Mouse (Mus musculus) heart, postnatal 36 days (tissue): ENCODE measurements around the gene L3mbtl2. TPM values are rescaled to one million over a fixed set of nuclear protein-coding genes. Genes with fewer than 3 reads are reported as not detected.
A peak's percentile ranks its signal among the peaks of the same experiment; 100 is the strongest.
"Not testable (repeated sequence)": the region's sequence is repeated elsewhere in the genome, so short reads cannot be mapped to it uniquely, and the experiment has no call there.

ENCODE experiments used
- DNase-seq, 2 experiments: peaks; one replicate each; pipeline ENCODE4 v3.0.0; 2021 to 2022
- intact Hi-C: fragments of 180-260 bp; cut with DNase I; formaldehyde crosslinking; loops from one replicate; pipeline ENCODE4 v1.15.1; 2025
- total RNA-seq, 2 experiments: library from RNA; stranded (reverse); gene quantifications; 2 replicates each; pipeline ENCODE4 v1.2.3; 2021

L3mbtl2 gene
- 10 to 100 TPM in 1 of 2 experiments, 1 to 10 TPM in 1; 9.4 to 11.0 TPM for total RNA-seq

DNA sequence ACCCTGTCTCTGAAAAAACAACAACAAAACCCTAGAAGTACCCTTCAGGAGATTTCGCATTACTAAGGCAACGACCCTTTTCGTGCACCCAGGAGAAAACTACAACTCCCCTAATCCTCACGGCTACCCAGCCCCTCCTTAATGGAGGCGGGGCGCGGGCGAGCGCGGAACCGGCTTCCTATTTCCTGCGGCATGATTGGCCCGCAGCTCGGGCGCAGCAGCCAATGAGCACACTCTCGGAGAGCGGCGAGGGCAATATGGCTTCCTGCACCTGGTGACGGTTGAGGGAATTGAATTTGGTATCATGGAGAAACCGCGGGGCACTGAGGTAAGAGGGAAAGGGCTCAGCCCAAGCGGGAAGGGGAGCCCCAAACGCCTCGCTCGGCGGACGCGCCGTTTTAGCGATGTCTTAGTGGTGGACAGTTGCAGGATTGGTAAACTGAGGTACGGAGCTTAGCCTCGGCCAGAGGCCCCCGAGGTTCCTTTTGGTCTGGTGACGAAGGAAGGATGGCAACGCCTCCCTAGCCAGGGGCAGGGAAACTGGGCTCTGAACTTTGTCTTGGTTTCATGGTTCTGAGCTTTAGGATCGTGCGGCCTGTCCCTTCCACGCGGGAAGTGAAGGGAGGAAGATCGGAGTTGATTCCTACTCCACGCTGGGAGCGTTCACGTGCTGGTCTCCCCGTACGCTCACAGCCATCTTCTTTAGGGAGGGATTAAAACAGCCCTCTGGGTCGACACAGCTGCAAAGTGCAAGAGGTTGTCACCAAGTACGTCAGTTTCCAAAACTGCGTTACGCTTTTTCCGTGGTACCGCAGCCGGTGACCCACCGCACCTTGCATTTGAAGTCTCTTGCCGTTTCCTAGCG, at the start of gene L3mbtl2:
TSS of gene L3mbtl2 (plus strand) at position 193 of the 865 bp plus-strand sequence.
- DNase-seq: peak; percentile 88
- intact Hi-C loops: no loop called here

- intact Hi-C loops: no loop called here
- peak; percentile 23 to 28 for DNase-seq
These were observed 13.9 kb upstream of the L3mbtl2 start for GRCm38 (mm10) chr15:81649516-81650455.

DNA sequence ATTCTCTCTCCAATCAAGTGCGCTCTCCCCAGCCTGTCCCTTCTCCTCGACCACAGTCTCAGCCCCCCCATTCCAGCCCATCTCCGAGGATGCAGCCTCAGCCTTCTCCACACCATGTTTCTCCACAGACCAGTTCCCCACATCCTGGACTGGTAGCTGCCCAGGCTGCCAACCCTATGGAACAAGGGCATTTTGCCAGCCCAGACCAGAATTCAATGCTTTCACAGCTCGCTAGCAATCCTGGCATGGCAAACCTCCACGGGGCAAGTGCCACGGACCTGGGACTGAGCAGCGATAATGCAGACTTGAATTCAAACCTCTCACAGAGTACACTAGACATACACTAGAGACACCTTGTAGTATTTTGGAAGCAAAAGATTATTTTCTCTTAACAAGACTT, 13.1 kb upstream of the L3mbtl2 start:
- no peak for DNase-seq
- intact Hi-C loops: no loop called here

- no peak for DNase-seq
- intact Hi-C loops: no loop called here
These were observed 2.0 kb upstream of the L3mbtl2 start for GRCm38 (mm10) chr15:81661701-81662100.

DNA sequence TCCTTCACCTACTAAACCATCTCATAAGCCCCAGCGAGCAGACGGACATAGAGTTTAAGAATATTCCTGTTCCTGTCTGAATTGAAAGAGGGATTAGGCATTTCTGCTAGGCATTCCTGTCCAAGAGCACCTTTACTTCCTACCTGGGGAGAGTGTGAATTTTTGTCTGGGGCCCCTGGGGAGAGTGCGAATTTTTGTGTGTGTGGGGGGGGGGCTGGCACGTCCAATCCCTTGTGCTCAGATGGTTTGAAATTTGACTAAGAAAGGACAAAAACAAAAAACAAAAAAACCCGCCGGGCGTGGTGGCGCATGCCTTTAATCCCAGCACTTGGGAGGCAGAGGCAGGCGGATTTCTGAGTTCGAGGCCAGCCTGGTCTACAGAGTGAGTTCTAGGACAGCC, 408 bp upstream of the L3mbtl2 start:
- no peak for DNase-seq
- intact Hi-C loops: no loop called here

GRCm38 (mm10) chr15:81666957-81667356, 3.3 kb downstream of the L3mbtl2 start:
- DNase-seq: no peak
- intact Hi-C loops: no loop called here

- intact Hi-C loops: no loop called here
- DNase-seq: peak in 1 of 2 experiments; percentile 32
These were observed 6.5 kb downstream of the L3mbtl2 start for GRCm38 (mm10) chr15:81670231-81670640.

DNA sequence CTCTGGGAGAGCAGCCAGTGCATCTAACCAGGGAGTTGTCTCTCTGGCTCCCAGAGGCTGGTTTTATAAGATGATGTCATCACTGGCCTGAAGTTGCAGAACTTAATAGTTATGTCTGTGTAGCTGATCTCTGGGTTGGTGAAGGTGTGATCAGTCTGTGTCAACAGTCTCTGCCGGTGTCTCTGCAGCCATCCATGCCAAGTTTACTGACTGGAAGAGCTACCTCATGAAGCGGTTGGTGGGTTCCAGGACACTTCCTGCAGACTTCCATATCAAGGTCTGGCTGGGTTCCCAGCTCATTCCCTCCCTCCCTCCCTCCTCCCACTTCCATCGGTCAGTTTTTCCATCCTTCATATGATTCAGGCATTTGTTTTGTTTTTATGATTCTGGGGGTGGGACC, 12.9 kb downstream of the L3mbtl2 start:
- no peak for DNase-seq

DNA sequence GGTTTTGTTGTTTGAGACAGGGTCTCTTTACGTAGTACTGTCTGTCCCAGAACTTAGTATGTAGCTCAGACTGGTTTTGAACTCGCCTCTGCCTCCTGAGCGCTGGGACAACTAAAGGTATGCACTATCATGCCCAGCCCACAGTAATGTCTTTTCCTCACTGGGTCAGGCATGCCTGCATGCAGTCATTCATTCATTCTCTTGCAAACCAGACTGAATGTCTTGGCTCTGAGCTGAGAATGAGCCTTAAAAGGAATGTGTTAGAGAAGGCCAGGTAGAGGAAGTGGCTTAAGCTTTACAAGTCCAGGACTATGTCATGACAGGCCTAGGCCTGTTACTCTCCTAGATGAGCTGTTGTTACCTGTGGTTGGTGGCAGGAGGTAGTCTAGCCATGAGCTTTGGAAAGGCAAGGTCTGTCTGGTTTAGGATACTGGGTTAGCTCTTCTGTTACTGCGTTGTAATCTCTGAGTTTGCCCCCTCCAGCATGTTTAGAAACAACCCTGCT, 16.7 kb downstream of the L3mbtl2 start:
- intact Hi-C loops: no loop called here

More for the DNA sequence above, 12.9 kb downstream of the L3mbtl2 start:
- intact Hi-C loops: no loop called here

DNA sequence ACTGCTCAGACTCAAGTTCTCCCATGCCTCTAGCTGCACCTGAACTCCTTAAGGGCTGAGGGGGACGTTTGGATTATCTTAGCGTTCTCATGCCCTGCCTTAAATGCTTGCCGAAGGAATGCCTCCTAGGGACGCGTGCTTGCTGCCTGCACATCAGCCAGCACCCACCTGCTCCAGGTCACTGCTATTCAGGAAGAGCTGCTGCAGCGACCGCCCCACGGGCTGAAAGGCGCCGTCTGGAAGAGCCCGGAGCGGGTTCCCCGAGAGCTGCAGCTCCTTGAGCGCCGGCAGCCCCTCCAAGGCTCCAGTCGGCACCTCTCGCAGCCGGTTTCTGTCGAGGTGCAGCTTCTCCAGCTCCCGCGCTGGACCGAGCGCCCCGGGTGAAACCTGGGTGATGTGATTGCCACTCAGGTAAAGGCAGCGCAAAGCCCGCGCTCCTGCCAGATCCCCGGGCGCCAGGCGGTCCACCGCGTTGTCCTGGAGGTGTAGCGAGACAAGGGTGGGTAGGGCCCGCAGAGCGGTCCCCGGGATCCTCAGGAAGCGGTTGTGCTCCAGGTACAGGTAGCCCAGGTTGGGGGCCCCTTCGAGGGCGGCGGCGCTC, 29.8 kb downstream of the L3mbtl2 start:
- intact Hi-C loops: no loop called here
- no peak for DNase-seq

More for the DNA sequence above, 16.7 kb downstream of the L3mbtl2 start:
- DNase-seq: no peak

DNA sequence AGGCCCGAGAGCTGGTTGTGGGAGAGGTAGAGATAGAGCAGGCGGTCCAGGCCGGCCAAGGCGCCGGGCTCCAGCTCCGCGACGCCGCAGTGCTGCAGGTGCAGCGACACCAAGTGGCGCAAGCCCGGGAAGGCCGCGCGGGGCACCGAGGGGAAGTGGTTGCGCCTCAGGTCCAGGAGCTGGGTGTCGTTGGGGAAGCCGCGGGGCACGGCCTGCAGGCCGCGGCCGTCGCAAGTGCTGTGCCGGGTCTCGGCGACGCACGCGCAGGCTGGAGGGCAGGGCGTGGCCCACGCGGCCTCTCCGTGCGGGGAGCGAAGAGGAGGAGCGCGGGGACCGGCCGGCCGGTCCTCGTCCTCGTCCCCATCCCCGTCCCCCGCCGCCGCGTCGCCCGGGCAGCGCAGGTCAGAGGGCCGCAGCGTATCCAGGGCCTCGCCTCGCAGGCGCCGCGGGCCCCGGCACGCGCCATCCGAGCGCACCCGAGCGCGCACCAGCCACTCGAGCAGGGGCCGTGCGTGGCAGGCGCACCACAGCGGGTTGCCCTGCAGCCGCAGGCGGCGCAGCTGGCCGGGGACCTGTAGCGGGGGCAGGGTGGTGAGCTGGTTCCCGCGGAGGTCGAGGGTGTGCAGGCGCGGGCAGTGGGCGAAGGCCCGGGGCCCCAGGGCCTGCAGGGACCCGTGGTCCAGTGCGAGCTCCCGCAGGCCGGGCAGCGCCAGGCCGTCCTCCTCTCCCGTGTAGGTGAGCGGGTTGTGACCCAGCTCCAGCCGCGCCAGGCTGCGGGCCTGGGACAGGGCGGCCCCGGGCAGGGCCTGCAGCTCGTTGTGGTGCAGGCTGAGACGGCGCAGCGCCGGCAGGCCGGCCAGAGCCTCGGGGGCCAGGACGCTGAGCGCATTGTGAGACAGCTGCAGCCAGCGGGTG, 30.5 kb downstream of the L3mbtl2 start:
- peak; percentile 84 to 88 for DNase-seq
- intact Hi-C loops: no loop called here

DNA sequence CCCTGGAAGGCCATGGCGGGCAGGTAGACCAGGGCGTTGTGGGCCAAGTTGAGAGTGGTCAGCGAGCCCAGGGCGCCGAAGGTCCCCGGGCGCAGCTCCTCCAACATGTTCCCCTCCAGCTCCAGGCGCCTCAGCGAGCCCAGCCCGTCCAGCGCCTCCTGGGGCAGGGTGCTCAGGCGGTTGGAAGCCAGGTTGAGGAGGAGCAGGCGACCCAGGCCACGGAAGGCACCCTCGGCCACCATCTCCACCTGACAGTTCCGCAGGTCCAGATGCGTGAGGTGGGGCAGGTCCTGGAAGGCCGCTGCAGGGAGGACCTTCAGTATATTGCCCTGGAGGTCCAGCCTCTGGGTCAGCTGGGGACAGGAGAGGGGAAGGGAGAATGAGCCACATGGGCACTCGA, 31.2 kb downstream of the L3mbtl2 start:
- DNase-seq: no peak
- intact Hi-C loops: no loop called here

DNA sequence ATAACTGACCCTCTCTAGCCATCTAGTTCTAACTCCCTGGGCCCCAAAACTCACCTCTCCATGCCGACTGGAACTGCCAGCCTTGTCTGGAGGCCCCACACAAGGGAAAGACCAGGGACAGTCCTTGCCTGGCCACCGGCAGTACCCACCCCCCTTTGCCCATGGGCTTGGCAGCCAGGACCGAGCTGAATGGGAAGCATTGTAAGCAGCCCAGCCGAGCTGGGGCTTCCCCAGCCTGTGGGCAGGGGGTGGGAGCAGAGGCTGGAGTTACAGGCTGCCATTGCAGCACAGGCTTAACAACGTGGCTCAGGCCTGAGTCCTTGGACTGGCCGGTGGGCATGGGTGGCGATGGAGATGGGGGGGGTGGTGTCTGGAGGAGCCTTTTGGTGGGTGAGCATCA, 33.5 kb downstream of the L3mbtl2 start, which contains the start of gene Chadl:
TSS of gene Chadl (minus strand) at position 113 of the 400 bp plus-strand sequence.
- DNase-seq: no peak
- intact Hi-C loops: no loop called here

DNA sequence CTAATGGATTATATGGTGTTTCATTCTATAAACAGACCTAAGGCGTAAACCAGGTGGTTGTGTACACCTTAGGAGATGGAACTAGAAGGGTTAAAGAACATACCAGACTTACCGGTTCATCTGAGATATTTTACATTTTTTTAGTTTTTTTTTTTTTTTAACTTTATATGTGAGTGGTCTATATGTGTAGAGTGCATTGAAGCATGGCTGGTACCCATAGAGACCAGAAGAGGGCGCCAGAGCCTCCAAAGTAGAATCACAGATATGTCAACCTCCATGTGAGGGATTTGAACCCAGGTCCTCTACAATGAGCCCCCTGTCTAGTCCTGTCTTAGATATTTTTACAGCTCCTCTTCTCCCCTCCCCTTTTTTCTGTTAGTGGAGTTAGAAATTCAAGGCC, 34.2 kb downstream of the L3mbtl2 start:
- intact Hi-C loops: no loop called here
- DNase-seq: peak; percentile 13 to 42

GRCm38 (mm10) chr15:81698532-81698931, 34.8 kb downstream of the L3mbtl2 start:
- intact Hi-C loops: no loop called here
- no peak for DNase-seq

- DNase-seq: no peak
- intact Hi-C loops: no loop called here
These were observed 36.5 kb downstream of the L3mbtl2 start for GRCm38 (mm10) chr15:81700161-81700560.

GRCm38 (mm10) chr15:81700601-81701000, 36.9 kb downstream of the L3mbtl2 start:
- DNase-seq: no peak
- intact Hi-C loops: no loop called here

GRCm38 (mm10) chr15:81701350-81701749, 37.7 kb downstream of the L3mbtl2 start:
- intact Hi-C loops, DNase-seq: not testable (repeated sequence)

DNA sequence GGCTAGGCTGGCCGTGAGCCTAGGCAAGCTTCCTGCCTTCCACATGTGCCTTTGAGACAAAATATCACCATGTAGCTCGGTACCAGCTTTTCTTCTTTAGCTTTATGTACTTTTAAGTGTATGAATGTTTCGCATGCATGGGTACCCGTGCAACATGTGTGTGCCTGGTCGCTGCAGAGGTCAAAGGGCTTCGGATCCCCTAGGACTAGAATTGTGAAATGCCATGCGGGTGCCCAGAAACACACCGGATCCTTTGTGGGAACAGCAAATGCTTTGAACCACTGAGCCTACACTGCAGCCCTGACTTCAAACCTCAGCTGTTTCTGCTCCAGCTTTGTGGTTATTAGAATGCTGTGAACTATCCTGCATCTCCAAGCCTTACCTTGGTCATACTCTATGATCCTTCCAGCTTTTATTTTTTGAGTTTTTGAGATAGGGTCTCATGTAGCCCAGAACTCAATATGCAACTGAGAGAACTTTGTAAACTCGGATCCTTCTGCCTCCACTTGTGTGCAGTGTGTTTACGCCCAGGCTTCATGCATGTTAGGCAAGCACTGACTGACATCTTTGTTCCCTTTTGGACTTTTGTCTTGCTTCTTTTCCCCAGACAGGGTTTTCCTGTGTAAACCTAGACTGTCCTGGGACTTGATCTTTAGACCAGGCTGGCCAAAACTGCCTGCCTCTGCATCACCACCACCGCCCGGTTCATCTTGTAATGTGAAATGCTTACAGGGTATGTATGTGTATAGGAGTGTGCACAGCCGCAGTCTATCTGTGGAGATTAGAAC, 38.8 kb downstream of the L3mbtl2 start:
- intact Hi-C loops: no loop called here

More for the DNA sequence above, 38.8 kb downstream of the L3mbtl2 start:
- no peak for DNase-seq
